Mouse (Mus musculus): ENCODE data around the gene Zfp319.

DNA sequence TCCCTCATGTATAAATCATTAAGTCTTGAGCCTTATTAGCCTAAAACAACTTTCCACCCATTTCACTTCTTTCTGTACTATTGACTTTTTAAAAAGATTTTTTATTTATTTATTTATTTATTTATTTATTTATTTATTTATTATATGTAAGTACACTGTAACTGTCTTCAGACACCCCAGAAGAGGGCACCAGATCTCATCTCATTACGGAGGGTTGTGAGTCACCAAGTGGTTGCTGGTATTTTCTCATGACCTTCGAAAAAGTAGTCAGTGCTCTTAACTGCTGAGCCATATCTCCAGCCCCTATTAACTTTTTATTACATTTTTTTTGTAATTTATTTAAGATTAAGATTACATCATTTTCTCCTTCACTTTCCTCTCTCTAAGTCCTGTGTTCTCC, 17.0 kb downstream of the Zfp319 start:
- no peak for TF ChIP-seq CTCF (IDR thresholded peaks at IDR 0.05; ENCODE audit: low read depth, low read length)
- no peak for TF ChIP-seq POLR2A (IDR thresholded peaks at IDR 0.05; ENCODE audit: borderline replicate concordance, low read depth, low read length)

Measured in bone marrow macrophage, adult 2 months (primary cell).